Mouse (Mus musculus) forebrain, embryonic 12.5 days (tissue): ENCODE measurements around the gene Gcfc2. TPM values are rescaled to one million over a fixed set of nuclear protein-coding genes. Genes with fewer than 3 reads are reported as not detected.
A peak's percentile ranks its signal among the peaks of the same experiment; 100 is the strongest.

Experiments used
- ATAC-seq: fragments of 200-750 bp; cut with Nextera tagmentation; 2 replicates; pipeline ENCODE4 v1.8.0; 2017; ENCODE audit warnings: moderate TSS enrichment; ENCODE audit not compliant: low FRiP score
- H3K27ac ChIP-seq: fragments of 300-500 bp; sonication (generic); 2 replicates; pipeline ENCODE4 v1.5.1; 2016; ENCODE audit warnings: mild to moderate bottlenecking
- H3K27me3 ChIP-seq: fragments of 300-500 bp; sonication (generic); 2 replicates; pipeline ENCODE4 v1.6.1; 2016; ENCODE audit warnings: mild to moderate bottlenecking
- H3K36me3 ChIP-seq: fragments of 300-500 bp; sonication (generic); replicated peaks from 2 replicates; pipeline ENCODE4 v1.6.1; 2016; ENCODE audit warnings: mild to moderate bottlenecking
- H3K4me1 ChIP-seq: fragments of 300-500 bp; sonication (generic); 2 replicates; pipeline ENCODE4 v1.6.1; 2016
- H3K4me2 ChIP-seq: fragments of 300-500 bp; sonication (generic); 2 replicates; pipeline ENCODE4 v1.6.1; 2016; ENCODE audit warnings: mild to moderate bottlenecking, moderate library complexity
- H3K4me3 ChIP-seq: fragments of 300-500 bp; sonication (generic); replicated peaks from 2 replicates; pipeline ENCODE4 v1.5.1; 2016; ENCODE audit warnings: mild to moderate bottlenecking
- H3K9ac ChIP-seq: fragments of 300-500 bp; sonication (generic); 2 replicates; pipeline ENCODE4 v1.6.1; 2016; ENCODE audit warnings: mild to moderate bottlenecking
- H3K9me3 ChIP-seq: fragments of 300-500 bp; sonication (generic); 2 replicates; pipeline ENCODE4 v1.6.1; 2016
- WGBS: fragments of 180-500 bp; shearing (Covaris S2); methylation state at CpG from one replicate; pipeline ENCODE4 v1.1.7; 2016; 5-methylcytosine and 5-hydroxymethylcytosine counted together
- microRNA counts: library from miRNA; unstranded; fragments of <30 nt; microRNA quantifications from one replicate; lab custom pipeline; 2017
- microRNA-seq: library from miRNA; unstranded; fragments of <30 nt; microRNA quantifications from one replicate; pipeline ENCODE4, GENCODE M21; 2017
- polyA plus RNA-seq: library from polyadenylated mRNA; unstranded; fragments of >200 nt; fragmentation: Nextera tagmentation; extraction: Ambion mirVana; gene quantifications from 2 replicates; pipeline ENCODE4 v1.2.1, GENCODE M21; 2016

The Gcfc2 gene
- polyA plus RNA-seq, 1 experiment from 2014 or later: 15.4 TPM

DNA sequence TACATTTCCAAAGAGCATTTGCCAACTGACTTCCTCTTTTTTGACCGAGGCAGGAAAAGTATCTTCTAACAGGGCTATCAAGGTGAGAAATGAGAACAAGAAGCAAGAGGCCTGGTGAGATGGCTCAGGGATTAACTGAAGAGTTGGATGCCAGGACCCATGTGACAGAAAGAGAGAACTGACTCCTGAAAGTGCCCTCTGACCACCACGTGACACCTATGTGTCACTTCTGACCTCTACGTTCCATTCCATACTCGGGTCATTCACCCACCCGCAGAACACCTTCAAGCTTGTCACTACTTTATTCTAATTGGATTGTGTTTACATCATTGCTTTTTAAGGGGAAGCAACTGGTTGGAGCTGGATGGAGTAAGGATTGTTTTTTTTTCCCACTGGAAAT lies 63.1 kb downstream of the Gcfc2 start:
- no peak overlapping the region for H3K27ac ChIP-seq
- H3K27me3 ChIP-seq: peaks cover 4% of the 10 kb centered on the region; the same call in 1 of the 2 replicates
- 59% methylated on average over 5 of the region's 5 CpGs for WGBS
- H3K36me3 ChIP-seq: no peaks in the 10 kb centered on the region
- no peak overlapping the region for H3K9ac ChIP-seq
- H3K4me1 ChIP-seq: peaks cover 16% of the 10 kb centered on the region
- H3K4me2 ChIP-seq: no peak overlapping the region
- ATAC-seq: peak; percentile 5; the same call in 1 of the 2 replicates
- no peak overlapping the region for H3K4me3 ChIP-seq
- no peaks in the 10 kb centered on the region for H3K9me3 ChIP-seq

DNA sequence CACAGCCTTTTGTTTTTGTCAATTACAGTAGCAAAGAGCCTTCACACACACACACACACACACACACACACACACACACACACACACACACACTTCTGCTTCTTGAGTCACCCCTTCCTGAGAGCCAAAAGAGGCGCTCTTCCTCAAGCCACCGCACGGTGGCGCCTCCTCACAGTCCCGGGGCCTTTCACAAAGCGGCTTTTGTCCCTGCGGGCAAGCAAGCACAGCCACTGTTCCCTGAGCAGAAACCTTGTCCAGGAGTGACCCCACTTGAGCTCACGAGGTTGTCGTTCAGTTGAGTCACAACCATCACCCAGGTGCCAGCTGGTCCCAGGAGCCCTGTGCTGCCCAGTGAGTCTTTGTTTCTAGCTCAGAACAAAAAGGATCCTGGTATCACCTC lies 63.5 kb downstream of the Gcfc2 start:
- no peak overlapping the region for H3K4me2 ChIP-seq
- no peaks in the 10 kb centered on the region for H3K36me3 ChIP-seq
- no peak overlapping the region for H3K4me3 ChIP-seq
- peak; percentile 63 for ATAC-seq
- H3K27me3 ChIP-seq: peaks cover 4% of the 10 kb centered on the region; the same call in 1 of the 2 replicates
- under 1% methylated on average over 9 of the region's 9 CpGs for WGBS
- H3K9ac ChIP-seq: no peak overlapping the region
- H3K27ac ChIP-seq: no peak overlapping the region
- no peaks in the 10 kb centered on the region for H3K9me3 ChIP-seq
- H3K4me1 ChIP-seq: peaks cover 16% of the 10 kb centered on the region

DNA sequence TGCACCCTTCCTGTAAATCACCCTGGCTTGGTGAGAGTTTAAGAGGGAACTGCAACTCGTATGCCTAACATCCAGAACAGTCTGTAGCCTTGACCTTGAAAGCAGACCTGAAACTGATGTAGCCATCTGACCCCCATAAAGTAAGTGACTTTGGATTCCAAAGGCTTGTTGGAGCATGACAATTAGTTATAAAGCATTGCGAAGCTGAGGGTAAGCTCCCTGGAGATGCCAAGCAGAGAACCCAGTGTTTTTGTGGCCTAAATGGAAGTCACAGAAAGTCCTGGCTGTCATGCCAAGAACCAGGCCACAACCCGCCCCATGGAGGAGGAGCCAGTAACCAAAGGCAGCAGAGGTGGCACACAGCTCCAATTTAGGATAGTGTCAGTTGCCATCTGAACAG lies 64.1 kb downstream of the Gcfc2 start:
- WGBS: 61% methylated on average over 3 of the region's 3 CpGs
- ATAC-seq: no peak
- no peak overlapping the region for H3K4me3 ChIP-seq
- no peaks in the 10 kb centered on the region for H3K36me3 ChIP-seq
- no peak overlapping the region for H3K27ac ChIP-seq
- no peak overlapping the region for H3K4me2 ChIP-seq
- H3K9ac ChIP-seq: no peak overlapping the region
- no peaks in the 10 kb centered on the region for H3K9me3 ChIP-seq
- peaks cover 4% of the 10 kb centered on the region; the same call in 1 of the 2 replicates for H3K27me3 ChIP-seq
- H3K4me1 ChIP-seq: peaks cover 16% of the 10 kb centered on the region

DNA sequence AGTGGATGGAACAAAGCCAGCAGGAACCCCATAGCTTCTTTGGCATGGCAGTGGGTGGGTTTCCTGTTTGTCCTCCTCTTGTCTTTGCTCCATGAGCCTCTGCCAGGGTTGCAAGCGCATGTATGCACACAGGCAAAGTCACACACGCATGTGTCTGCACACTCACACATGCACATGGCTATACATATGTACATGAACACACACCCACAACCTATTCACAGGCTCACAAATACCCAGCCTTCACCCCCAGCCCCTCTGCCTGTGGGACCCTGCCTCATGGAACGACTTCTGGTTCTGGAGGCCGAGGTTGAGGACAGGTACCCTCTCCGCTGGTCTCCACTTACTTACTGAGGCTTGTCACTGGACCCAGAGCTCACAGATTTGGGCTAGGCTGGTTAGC lies 64.9 kb downstream of the Gcfc2 start:
- Histone ChIP-seq H3K36me3 (no peaks in the 10 kb centered on the region), H3K9me3 (no peaks in the 10 kb centered on the region), H3K4me2 (no peak overlapping the region), H3K27me3 (peaks cover 4% of the 10 kb centered on the region; the same call in 1 of the 2 replicates), H3K27ac (no peak overlapping the region), H3K4me1 (peaks cover 16% of the 10 kb centered on the region), H3K4me3 (no peak overlapping the region), H3K9ac (no peak overlapping the region)
- ATAC-seq: no peak
- WGBS: 92% methylated on average over 5 of the region's 5 CpGs

DNA sequence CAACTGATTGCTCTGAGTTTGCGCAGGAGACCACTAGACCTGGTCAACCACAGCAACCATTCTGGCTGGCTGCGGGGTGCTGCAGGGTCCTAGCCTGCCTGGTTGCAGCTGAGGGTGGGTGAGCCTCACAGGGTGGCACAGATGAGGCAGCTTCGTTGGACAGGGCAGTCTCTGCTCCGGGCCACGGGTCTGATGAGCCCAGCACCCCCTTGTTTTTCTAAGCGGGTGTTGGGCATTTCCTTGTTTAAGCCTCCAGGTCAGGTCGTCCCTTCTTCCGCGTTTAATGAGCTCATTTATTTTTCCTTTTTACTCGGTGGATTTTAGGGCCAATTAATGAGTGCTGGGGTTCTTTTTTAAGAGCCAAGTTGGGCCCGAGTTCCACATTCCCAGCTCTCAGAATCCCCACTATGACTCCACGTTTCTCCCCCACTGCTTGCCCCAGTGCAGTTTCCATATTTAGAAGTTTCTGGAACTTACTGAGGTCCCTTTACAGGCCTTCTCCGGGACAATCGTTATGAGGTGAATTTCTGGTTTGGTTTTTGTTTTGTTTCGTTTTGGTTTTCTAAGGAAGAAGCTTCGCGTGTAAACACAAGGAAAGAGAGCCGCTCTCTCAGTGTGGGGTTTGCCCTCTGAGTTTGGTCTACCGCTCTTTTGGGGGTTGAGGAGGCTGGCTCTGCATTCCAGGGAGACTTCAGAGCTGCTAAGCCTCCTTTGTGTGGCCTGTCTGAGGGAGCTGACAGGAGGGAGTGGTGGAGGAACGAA lies 66.8 kb downstream of the Gcfc2 start:
- Histone ChIP-seq H3K4me3 (no peak overlapping the region), H3K4me2 (no peak overlapping the region; the same call in 1 of the 2 replicates), H3K9ac (no peak overlapping the region), H3K36me3 (no peaks in the 10 kb centered on the region), H3K27ac (0 out of 2 replicates have a peak overlapping the region, but pooled peaks have one; percentile 50), H3K27me3 (peaks cover 4% of the 10 kb centered on the region; the same call in 1 of the 2 replicates), H3K4me1 (peaks cover 16% of the 10 kb centered on the region), H3K9me3 (no peaks in the 10 kb centered on the region)
- 28% methylated on average over 20 of the region's 20 CpGs for WGBS
- ATAC-seq: peak; percentile 44; the same call in 1 of the 2 replicates

MicroRNAs within 50 kb of the gene (microRNA counts, 519-probe panel; counts per million panel counts)
- 2,294 counts per million, percentile 13 among the panel's probes with 10 or more counts for microRNA mmu-miR-468 (lab: Ali Mortazavi, UCI)

Small RNAs within 50 kb of the gene (microRNA-seq; reads per million reads assigned to microRNA genes)
- not detected for gene Mir468
- gene Mir7232: not detected

Other genes with a start within 250 kb of the Gcfc2 start
- 50.2 and 50.3 TPM in 2 replicates for gene Mrpl19, start 42.3 kb downstream of the Gcfc2 start, polyA plus RNA-seq
- gene Eva1a, start 117.4 kb downstream of the Gcfc2 start, polyA plus RNA-seq: 2.0 and 3.0 TPM in 2 replicates